Mouse (Mus musculus) adrenal gland, postnatal 25 days (tissue): ENCODE results near the gene Tcp11. TPM values are rescaled to one million over a fixed set of nuclear protein-coding genes. Genes with fewer than 3 reads are reported as not detected.

Source experiments
- DNase-seq: peaks from one replicate; pipeline ENCODE4 v3.0.0; 2021; ENCODE audit warnings: mixed read lengths
- long read RNA-seq: library from polyadenylated mRNA; stranded (forward); transcript quantifications from one replicate; pipeline ENCODE4 v2.0.0, GENCODE M21; 2021
- total RNA-seq: library from RNA; stranded (reverse); gene quantifications from 2 replicates; pipeline ENCODE4 v1.2.3, GENCODE M21; 2021

Gene Tcp11
- not detected in 2 replicates for total RNA-seq
- long read RNA-seq, result 0 reads

DNA sequence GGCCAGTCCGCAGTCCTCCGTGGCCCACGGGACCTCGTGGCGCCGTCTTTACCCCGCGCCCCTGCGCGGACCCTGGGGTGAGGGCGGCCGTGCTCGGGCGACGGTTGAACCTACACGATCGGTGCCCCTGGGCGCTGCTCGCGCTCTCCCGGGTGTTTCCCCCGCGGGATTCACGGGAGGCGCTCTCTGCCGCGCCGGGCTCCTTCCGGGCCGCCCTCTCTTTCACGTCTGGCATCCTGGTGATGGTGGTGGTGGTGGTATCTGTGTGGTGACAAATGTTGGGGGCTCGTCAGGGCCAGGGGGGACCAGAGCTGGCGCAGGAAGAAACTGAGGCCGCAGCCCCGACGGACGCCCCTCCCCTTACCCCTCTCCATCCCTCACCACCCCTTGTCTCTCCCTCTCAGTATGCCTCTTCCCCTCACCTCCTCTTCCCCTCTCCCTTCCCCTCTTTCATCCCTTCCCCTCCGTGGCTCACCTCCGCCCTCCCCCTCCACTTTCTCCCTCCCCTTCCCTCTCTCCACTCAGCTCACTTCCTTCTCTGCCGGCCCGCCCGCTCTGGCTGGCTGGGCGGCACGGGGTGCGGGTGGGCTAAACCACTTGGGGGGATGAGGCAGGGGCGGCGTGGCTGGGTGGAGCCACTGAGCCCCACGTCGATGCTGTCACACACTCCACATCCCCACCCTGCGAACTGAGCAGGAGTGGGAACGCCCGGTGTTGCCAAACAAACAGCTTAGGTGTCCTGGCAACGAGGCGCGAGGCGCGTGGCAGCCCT lies at the start of gene Tcp11:
TSS of gene Tcp11 (minus strand) at position 595 of the 772 bp plus-strand sequence.
- no peak for DNase-seq

DNA sequence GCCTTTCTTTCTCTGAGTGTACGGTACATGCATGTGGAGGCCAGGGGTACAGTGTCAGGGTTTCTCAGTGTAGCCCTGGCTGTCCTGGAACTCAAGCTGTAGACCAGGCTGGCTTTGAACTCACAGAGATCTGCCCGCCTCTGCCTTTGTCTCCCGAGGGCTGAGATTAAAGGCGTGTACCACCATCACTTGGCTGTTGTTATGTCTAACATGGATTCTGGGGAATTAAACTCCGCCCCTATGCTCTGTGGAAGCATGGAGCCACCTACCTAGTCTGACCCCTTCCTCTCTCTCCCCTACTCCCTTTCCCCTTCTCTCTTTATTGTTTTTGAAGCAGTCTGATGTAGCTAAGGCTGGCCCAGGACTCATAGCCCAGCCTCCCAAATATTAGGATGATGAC lies 49.4 kb upstream of the Tcp11 start:
- DNase-seq, result no peak

DNA sequence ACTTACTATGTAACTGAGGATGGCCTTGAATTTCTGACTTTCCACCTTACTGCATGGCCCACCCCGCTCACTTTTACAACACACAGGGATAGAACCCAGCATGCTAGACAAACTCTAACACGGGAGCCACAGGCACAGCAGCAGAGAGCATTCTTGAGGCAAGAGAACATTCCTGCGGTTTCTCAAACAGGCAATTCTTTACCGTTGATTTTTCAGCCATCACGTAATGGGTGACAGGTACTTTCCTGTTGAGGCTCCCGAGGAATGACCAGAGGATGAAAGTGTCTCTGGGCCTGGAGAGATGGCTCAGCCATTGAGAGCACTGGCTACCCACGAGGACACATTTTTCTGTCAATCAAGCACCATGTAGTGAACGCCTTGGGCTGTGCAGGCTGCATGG lies 43.9 kb upstream of the Tcp11 start:
- no peak for DNase-seq

DNA sequence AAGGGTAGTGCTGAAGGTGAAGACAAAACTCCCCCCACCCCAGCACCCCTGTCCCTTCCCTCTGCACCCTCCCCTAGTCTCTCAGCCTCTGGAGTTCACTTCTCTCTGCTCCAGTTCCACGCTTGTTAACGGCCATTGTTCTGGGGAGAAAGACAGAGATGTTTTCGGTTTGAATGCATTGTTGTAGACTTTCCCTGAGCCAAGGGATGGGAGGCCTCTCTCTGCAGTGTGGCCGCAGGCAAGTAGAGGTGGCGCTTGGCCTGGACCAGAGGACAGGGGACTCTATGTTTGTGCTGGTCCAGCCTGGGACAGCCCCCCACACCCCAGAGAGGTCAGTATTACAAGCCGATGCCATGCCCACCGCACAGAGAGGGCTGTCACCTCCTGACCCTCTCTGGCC lies 43.2 kb upstream of the Tcp11 start:
- DNase-seq, result no peak

DNA sequence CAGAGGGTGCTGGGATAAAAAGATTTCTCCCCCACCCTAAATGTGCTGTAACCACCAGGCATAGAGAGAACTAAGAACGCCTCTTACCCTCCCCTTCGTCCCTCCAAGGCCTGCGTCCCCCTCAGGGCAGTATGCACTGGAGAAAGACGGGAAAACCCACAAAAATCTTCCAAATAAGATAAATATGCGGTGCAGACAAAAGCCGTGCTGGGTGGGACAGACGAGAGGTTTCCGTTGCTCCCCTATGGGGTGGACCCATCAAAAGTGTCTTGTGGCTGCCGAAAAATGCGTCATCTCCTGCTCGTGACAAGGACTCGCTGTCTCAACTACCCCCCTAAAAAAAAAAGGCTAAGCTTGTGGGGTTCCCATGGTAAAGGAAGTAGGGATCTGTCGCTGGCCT lies 42.5 kb upstream of the Tcp11 start:
- no peak for DNase-seq

DNA sequence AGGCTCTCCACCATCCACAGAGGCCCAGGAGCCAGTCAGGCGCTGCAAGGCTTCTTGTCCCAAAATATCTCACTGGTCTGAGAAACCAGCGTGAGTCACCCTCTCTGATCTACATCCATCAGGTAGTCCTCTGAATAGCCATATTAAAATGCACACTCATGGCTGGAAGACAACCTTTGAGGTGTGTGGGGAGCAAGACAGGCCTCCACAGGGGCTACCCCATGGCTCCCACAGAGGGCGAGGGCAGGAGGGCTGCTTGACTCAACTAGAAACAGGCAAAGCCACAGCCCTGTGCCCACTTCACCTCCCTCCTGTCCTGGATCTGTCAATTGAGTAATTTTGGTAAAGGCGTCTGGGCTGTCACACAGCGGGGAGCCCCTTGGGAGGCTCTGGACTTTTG lies 40.0 kb upstream of the Tcp11 start:
- no peak for DNase-seq

DNA sequence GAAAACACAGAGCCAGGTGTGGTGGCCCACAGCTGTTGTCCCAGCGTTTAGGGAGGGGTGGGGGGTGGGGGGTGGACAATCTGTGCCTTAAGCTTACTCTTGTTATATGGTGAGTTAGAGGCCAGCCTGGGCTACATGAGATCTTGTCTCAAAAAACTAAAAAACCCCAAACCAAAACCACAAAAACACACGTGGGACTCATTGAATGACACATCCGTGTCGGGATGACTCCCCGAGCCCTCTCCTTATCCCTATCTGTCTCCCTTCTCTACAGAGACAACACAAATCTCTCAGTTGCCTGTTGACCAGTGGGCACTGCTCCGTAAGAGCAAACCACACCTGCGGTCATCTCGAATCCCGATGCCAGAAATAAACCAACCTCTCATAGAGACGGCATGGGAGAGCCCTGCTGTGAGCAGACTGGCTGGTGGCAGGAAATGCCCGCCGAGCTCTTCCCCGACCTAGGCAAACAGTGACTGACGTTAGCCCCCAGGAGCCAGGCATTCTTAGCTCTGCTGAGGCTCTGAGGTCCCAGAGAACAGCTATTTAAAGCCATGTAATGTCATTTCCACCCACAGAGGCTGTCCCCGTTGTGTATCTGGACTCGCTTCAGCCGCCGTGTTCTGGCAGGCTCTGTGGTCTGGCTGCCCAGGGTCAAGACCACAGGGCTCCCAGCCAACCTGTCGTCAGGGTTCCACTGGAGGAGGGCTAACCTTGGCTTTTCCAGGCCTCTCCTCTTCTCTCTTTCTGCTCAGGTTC lies 37.2 kb upstream of the Tcp11 start:
- peak; percentile 65 for DNase-seq

DNA sequence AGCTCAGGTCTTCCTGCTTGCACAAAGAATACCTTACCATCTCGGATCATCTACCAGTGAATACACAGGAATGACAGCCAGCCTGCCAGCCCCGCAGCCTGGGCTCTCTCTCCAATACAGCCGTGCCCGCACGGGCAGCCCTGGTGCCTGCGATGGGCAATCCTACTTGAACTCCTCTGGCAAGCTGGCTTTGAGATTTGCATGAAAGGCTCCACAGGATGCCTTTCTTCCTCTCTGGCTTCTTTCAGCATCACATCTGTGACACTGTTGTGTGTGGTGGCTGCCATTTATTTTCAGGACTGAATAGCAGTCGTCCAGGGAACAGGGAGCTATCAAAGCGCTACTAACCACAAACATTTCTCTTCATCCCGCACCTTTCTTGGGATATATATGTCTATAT lies 35.9 kb upstream of the Tcp11 start:
- no peak for DNase-seq

DNA sequence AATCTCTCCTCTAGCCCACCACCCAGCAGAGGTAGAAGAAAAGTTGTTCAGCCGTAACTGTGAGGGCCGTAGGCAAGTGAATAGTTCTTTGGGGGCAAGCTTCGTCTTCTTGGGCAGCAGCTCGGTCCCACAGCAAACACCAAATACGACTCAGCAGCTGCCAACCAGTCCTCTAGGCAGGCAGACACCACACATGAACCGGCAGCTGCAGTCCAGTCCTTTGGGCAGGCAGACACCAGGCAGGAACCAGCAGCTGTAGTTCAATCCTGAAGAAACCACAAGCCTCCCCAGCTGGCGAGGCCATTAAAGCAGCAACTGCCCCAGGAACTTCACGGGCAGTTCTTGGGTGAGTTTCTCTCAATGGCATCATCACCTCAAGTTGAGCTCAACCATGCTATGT lies 31.8 kb upstream of the Tcp11 start:
- DNase-seq, result no peak

DNA sequence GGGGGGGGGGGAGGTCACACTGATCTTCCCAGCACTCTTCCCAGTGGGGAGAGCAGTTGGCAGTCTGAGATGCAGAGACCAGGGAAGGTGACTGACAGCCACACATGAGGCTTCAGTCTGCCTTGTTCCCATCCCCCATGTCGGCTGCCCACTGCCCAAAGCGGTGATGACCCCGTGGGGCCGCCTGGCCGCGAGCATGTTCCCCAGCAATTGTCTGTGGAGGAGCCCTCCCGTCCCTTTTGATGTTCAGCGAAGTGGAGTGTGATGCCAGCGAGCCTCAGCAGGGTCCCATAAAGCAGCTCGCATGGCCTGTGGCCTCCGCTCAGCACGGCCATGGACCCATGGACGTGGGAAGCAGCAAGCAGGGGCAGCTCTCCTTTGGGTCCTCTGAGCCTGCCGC lies 26.8 kb upstream of the Tcp11 start:
- DNase-seq, result no peak

DNA sequence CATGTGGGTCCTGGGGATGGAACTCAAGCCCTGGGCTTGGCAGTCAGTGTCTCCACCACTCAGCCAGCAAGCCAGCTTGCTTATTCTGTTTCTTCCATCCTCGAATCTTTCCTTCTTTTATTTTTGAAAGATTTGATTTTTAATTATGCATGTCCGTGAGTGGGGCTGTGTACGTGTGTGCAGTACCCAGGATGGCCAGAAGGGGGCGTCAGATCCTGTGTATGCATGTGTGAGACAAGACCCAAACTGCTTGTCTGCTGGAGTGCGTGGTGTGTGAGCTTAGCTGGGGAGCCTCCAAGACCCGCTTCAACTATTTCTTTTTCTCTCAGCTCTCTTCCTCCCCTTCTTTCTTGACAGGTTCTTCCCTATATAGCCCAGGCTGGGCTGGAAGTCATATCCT lies 25.9 kb upstream of the Tcp11 start:
- DNase-seq, result no peak

DNA sequence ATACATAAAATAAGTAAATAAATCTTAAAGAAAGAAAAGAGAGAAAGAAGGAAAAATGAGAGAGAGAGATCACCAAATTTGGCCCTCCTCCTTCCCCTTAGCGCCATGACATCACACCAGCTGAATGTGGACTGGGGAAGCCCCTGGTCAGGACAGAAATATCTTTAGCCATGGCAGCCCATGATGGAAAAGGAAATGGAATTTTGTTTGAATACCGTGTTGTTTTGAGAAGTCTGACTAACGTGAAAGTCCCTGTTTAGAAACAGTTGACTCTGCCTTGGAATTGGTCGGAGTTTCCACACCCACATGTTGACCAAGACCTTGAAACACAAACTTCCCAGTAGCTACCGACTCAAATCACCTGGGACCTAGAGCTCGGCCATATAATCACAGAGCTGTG lies 24.0 kb upstream of the Tcp11 start:
- no peak for DNase-seq

DNA sequence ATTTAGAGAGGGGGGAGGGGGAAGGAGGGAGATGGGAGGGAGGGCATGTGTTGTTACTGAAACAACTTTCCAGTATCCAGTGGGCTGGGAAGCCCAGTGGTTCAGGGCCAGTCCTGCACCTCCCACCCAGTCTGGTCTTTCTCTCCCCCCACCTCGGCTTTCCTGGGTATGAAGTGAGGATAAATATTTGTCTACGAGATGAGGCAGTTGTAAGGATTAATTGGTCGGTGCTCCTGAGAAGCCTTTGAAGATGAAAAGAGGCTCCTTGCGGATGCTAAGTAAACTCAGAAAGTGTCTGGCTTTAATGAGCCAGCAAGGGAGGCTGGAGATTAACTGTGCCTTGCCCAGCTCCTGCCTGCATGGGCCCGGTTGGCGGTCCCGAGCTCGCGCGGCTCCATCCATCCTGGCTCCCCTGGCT lies 21.5 kb upstream of the Tcp11 start:
- no peak for DNase-seq

DNA sequence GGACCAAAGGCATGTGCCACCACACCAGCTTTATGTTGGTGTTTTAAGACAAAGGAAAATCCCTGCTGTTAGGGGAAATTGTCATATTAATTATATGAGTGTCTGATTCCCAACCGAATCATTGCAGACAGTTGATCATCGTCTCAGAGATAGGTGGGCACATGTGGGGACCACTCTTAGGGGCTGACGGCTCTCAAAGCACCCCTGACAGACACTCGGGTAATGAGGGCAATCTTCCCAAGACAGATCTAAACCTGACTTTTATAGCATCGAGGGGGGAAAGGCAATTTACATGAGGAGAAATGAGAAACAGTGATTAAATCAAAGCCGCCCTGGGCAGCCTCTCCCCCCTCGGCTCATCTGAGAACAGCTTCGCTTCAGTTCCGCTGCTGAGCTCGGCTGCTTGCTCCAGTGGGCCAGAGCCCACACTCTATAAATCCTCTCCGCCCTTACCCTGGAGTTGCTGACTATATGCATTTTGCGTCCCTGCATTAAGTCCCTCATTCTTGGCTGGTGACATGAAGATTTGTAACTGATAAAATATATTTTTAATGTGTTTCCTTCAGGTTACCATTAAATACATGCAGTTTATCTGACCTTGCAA lies 20.9 kb upstream of the Tcp11 start:
- no peak for DNase-seq

DNA sequence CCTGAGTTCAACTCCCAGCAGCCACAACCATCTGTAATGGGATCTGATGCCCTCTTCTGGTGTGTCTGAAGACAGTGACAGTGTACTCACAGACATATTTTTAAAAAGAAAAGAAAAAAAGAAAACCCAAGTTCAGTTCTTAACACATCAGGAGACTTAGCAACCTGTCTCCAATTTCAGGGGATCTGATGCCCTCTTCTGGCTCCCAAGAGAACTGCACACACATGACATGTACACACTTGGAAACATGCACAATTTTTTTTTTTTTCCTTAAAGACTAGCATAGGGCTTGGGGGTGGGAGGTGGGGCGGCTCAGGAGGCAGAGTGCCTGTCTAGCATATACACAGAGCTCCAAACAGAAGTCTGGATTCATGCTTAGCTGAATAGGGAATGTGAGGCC lies 20.2 kb upstream of the Tcp11 start:
- no peak for DNase-seq

DNA sequence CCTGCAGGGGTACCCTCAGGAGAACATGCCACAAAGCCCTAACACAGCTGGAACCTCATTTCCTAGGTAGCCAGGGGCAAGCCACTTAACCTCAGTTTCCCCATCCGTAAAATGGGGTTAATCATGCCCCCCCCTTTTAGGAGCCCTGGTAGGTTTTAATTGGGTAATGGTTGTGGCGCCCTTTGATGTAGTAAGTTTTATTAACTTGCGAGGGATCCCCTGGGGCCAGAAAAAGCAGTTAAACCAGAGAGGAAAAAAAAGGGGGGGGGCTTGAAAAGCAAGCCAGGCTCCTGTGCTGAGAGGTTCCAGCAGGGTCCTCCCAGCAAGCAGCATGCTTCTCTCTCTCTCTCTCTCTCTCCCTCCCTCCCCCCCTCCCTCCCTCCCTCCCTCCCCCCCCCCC lies 18.6 kb upstream of the Tcp11 start:
- DNase-seq, result no peak

DNA sequence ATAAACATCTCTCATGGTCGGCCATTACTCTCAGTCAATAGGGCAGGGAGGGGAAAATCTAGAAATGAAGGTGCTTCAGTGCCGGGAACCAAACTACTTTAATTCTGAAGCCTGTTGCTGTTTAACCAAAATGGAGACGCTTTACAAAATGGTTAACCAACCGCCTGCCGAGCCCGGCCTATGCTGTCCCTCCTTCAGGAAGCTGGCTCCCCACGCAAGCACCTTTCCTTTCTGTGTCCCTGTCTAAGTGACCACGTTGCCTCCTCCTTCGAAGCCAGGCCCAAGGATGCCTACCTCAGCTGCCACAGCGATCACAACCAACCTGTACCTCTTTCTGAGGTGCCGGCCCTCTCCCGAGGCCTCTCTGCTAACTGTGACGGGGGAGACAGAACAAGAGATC lies 16.9 kb upstream of the Tcp11 start:
- DNase-seq, result no peak

DNA sequence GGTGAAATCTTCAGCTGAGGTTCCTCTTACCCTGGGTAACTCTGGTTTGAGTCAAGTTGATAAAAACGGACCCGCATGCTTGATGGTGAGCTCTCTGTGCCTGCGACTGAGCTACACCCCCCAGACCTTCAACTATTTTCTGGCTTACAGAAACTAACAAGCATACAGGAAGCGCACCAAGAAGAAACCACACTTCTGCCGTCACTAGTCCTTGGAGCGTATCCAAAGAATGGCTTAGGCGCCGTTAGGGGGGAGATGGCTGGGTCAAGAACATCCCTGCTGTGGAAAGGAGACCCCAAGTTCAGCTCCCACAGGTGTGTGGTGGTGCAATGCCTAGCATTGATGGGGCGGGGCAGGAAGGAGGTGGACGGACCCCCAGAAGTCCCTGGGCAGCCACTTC lies 16.0 kb upstream of the Tcp11 start:
- no peak for DNase-seq

DNA sequence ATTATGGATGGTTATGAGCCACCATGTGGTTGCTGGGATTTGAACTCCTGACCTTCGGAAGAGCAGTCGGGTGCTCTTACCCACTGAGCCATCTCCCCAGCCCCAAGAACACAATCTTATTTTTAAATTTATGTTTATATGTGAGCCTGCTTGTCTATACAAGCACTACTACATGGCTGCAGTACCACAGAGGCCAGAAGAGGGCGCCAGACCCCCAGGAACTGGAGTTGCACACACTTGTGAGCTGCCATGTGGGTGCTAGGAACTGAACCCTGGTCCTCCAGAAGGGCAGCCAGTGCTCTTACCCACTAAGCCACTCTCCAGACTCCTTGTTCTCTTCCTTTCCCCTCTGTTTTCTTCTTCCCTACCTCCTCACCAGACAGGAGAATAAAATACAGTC lies 13.4 kb upstream of the Tcp11 start:
- no peak for DNase-seq

DNA sequence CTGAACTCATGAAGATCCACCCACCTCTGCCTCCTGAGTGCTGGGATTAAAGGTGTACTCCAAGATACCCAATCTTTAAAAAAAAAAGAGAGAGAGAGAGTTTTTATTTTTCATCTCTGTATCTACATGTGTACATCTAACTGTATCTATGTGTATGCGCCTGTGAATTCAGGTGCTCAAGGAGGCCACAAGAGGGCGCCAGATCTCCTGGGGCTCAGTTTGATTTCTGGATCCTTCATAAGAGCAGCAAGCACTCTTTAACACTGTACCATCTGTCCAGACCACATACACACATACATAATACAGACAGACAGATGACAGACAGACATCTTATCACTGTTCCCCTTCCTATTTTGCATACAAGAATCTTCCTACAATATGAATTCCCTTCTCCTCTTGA lies 11.9 kb upstream of the Tcp11 start:
- DNase-seq, result no peak

DNA sequence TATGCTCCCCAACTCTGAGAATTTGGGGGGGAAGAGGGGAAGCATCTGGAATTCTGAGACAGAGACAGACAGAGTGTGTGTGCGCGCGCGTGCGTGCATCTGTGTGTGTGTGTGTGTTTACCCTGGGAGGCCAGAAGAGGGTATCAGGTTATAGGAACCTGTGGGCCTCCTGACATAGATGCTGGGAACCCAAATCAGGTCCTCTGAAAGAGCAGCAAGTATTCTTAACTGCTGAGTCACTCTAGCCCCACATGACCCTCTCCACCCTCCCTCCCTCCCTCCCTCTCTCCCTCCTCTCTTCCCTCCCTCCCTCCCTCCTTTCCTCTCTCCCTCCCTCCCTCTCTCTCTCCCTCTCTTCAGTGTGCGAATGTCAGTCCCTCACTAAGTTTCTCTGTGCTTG lies 8.3 kb upstream of the Tcp11 start:
- DNase-seq, result no peak

DNA sequence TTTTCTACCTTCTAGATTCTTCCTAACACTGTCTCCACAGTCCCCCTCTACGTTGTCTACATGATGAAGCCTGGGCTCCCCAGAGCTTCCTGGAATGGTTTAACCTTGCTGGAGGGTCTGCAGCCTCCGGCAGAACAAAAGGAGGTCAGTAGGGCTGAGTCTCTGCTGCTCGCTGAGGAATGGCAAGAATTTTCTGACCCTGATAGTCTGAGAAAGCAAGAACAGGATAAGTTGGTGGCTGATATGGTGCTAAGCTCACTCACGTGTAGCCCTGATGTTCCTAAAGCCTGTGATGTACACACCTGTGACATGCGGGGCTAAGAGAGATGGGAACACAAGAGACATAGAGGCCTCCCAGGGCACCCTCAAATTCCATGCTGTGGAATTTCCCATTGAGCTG lies 7.0 kb upstream of the Tcp11 start:
- no peak for DNase-seq

DNA sequence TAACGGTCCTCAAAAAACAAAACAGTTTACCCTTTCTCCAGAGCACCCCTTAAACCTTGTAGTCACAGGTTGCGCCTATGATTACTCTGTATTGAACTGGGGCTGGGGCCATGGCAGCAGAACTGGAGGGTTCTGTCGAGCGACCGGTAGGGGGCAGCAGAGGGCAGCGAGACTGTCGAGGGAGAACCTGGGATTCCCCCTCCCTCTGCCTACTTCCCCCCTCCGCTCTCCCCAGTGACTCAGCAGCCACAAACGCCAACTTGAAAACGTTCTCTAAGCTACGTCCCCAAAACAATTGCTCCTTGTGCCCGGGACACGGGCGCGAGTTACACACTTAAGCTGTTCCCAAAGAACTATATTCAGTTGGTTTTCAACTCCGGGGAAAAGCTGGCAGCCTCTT lies 4.5 kb upstream of the Tcp11 start:
- peak; percentile 96 for DNase-seq
